Mouse (Mus musculus) limb, embryonic 12.5 days (tissue): ENCODE measurements around the gene Zfp346. TPM values are rescaled to one million over a fixed set of nuclear protein-coding genes. Genes with fewer than 3 reads are reported as not detected.

ENCODE experiments used
- ATAC-seq: fragments of 200-750 bp; cut with Nextera tagmentation; 2 replicates; pipeline ENCODE4 v1.8.0; 2017; ENCODE audit warnings: low read depth, moderate TSS enrichment; ENCODE audit not compliant: insufficient number of reproducible peaks, insufficient read depth, low FRiP score, low TSS enrichment
- H3K27ac ChIP-seq: fragments of 300-500 bp; sonication (generic); 2 replicates; pipeline ENCODE4 v1.5.1; 2016; ENCODE audit warnings: mild to moderate bottlenecking, moderate library complexity
- H3K27me3 ChIP-seq: fragments of 300-500 bp; sonication (generic); 2 replicates; pipeline ENCODE4 v1.6.1; 2016; ENCODE audit warnings: mild to moderate bottlenecking, moderate library complexity
- H3K36me3 ChIP-seq: fragments of 300-500 bp; sonication (generic); 2 replicates; pipeline ENCODE4 v1.6.1; 2016; ENCODE audit warnings: mild to moderate bottlenecking, moderate library complexity
- H3K4me1 ChIP-seq: fragments of 300-500 bp; sonication (generic); replicated peaks from 2 replicates; pipeline ENCODE4 v1.6.1; 2016
- H3K4me2 ChIP-seq: fragments of 300-500 bp; sonication (generic); 2 replicates; pipeline ENCODE4 v1.6.1; 2016; ENCODE audit warnings: mild to moderate bottlenecking, moderate library complexity
- H3K4me3 ChIP-seq: fragments of 300-500 bp; sonication (generic); replicated peaks from 2 replicates; pipeline ENCODE4 v1.5.1; 2016; ENCODE audit warnings: mild to moderate bottlenecking
- H3K9ac ChIP-seq: fragments of 300-500 bp; sonication (generic); replicated peaks from 2 replicates; pipeline ENCODE4 v1.6.1; 2016; ENCODE audit warnings: mild to moderate bottlenecking, moderate library complexity
- H3K9me3 ChIP-seq: fragments of 300-500 bp; sonication (generic); 2 replicates; pipeline ENCODE4 v1.6.1; 2016; ENCODE audit warnings: mild to moderate bottlenecking, moderate library complexity
- WGBS: fragments of 180-500 bp; shearing (Covaris S2); methylation state at CpG from one replicate; pipeline ENCODE4 v1.1.7; 2016; 5-methylcytosine and 5-hydroxymethylcytosine counted together
- polyA plus RNA-seq: library from polyadenylated mRNA; unstranded; fragments of >200 nt; fragmentation: Nextera tagmentation; extraction: Ambion mirVana; gene quantifications from 2 replicates; pipeline ENCODE4 v1.2.1, GENCODE M21; 2016

The Zfp346 gene
- polyA plus RNA-seq, 1 experiment from 2014 or later: 27.7 TPM

- no peaks in the 10 kb centered on the region for H3K36me3 ChIP-seq
- H3K4me3 ChIP-seq: no peak overlapping the region
- no peak for ATAC-seq
- H3K9ac ChIP-seq: no peak overlapping the region
- H3K27ac ChIP-seq: peak overlapping the region; percentile 64; the same call in 1 of the 2 replicates
- H3K4me2 ChIP-seq: peak overlapping the region; percentile 50
- peaks cover 21% of the 10 kb centered on the region for H3K4me1 ChIP-seq
- H3K9me3 ChIP-seq: no peaks in the 10 kb centered on the region
- 53% methylated on average over 7 of the region's 7 CpGs for WGBS
- no peaks in the 10 kb centered on the region; the same call in 1 of the 2 replicates for H3K27me3 ChIP-seq
Measured at GRCm38 (mm10) chr13:55172336-55172770, 67.2 kb downstream of the Zfp346 start.

GRCm38 (mm10) chr13:55174347-55174746, 69.2 kb downstream of the Zfp346 start:
- H3K4me3 ChIP-seq: no peak overlapping the region
- H3K27me3 ChIP-seq: no peaks in the 10 kb centered on the region; the same call in 1 of the 2 replicates
- no peaks in the 10 kb centered on the region for H3K9me3 ChIP-seq
- WGBS: 67% methylated on average over 11 of the region's 11 CpGs
- peaks cover 15% of the 10 kb centered on the region for H3K4me1 ChIP-seq
- ATAC-seq: no peak
- H3K27ac ChIP-seq: no peak overlapping the region; the same call in 1 of the 2 replicates
- no peaks in the 10 kb centered on the region for H3K36me3 ChIP-seq
- no peak overlapping the region for H3K9ac ChIP-seq
- H3K4me2 ChIP-seq: no peak overlapping the region

- ATAC-seq: no peak
- WGBS: 84% methylated on average over 6 of the region's 6 CpGs
Measured at GRCm38 (mm10) chr13:55176265-55176664, 71.2 kb downstream of the Zfp346 start.

GRCm38 (mm10) chr13:55177903-55178496, 72.9 kb downstream of the Zfp346 start:
- no peak overlapping the region for H3K4me3 ChIP-seq
- H3K27me3 ChIP-seq: no peaks in the 10 kb centered on the region
- H3K9me3 ChIP-seq: no peaks in the 10 kb centered on the region
- H3K4me1 ChIP-seq: no peaks in the 10 kb centered on the region
- no peaks in the 10 kb centered on the region for H3K36me3 ChIP-seq
- no peak overlapping the region for H3K4me2 ChIP-seq
- H3K27ac ChIP-seq: 0 out of 2 replicates have a peak overlapping the region, but pooled peaks have one; percentile 4
- 63% methylated on average over 4 of the region's 4 CpGs for WGBS
- no peak overlapping the region for H3K9ac ChIP-seq
- no peak for ATAC-seq

More at GRCm38 (mm10) chr13:55176265-55176664, 71.2 kb downstream of the Zfp346 start:
- Histone ChIP-seq H3K4me2 (no peak overlapping the region), H3K36me3 (no peaks in the 10 kb centered on the region), H3K9ac (no peak overlapping the region), H3K9me3 (no peaks in the 10 kb centered on the region), H3K27ac (no peak overlapping the region), H3K27me3 (no peaks in the 10 kb centered on the region; the same call in 1 of the 2 replicates), H3K4me1 (peaks cover 12% of the 10 kb centered on the region), H3K4me3 (no peak overlapping the region)

GRCm38 (mm10) chr13:55178556-55178955, 73.4 kb downstream of the Zfp346 start:
- Histone ChIP-seq H3K27ac (no peak overlapping the region), H3K9me3 (no peaks in the 10 kb centered on the region), H3K27me3 (no peaks in the 10 kb centered on the region), H3K4me3 (no peak overlapping the region), H3K36me3 (no peaks in the 10 kb centered on the region), H3K4me1 (no peaks in the 10 kb centered on the region), H3K9ac (no peak overlapping the region), H3K4me2 (no peak overlapping the region)
- no peak for ATAC-seq
- 41% methylated on average over 2 of the region's 2 CpGs for WGBS

- no peak for ATAC-seq
- Histone ChIP-seq H3K27me3 (no peaks in the 10 kb centered on the region), H3K27ac (no peak overlapping the region), H3K4me1 (no peaks in the 10 kb centered on the region), H3K9me3 (no peaks in the 10 kb centered on the region), H3K4me3 (no peak overlapping the region), H3K36me3 (no peaks in the 10 kb centered on the region), H3K9ac (no peak overlapping the region), H3K4me2 (no peak overlapping the region)
- 88% methylated on average over 3 of the region's 3 CpGs for WGBS
Measured at GRCm38 (mm10) chr13:55179591-55179990, 74.5 kb downstream of the Zfp346 start.

GRCm38 (mm10) chr13:55181786-55182172, 76.7 kb downstream of the Zfp346 start:
- Histone ChIP-seq H3K4me1 (no peaks in the 10 kb centered on the region), H3K9ac (peak overlapping the region; percentile 52), H3K9me3 (no peaks in the 10 kb centered on the region), H3K27ac (peak overlapping the region; percentile 83), H3K36me3 (no peaks in the 10 kb centered on the region), H3K4me3 (peak overlapping the region; percentile 38), H3K4me2 (peak overlapping the region; percentile 57), H3K27me3 (no peaks in the 10 kb centered on the region)
- no peak for ATAC-seq
- 77% methylated on average over 2 of the region's 2 CpGs for WGBS

- Histone ChIP-seq H3K27ac (peak overlapping the region; percentile 83), H3K9me3 (no peaks in the 10 kb centered on the region), H3K4me1 (no peaks in the 10 kb centered on the region), H3K27me3 (no peaks in the 10 kb centered on the region), H3K36me3 (no peaks in the 10 kb centered on the region), H3K4me2 (peak overlapping the region; percentile 57), H3K4me3 (peak overlapping the region; percentile 38), H3K9ac (peak overlapping the region; percentile 52)
- WGBS: 4% methylated on average over 23 of the region's 23 CpGs
- ATAC-seq: peak; percentile 70
Measured at GRCm38 (mm10) chr13:55182173-55182894, 77.2 kb downstream of the Zfp346 start.

GRCm38 (mm10) chr13:55183382-55183781, 78.3 kb downstream of the Zfp346 start:
- Histone ChIP-seq H3K36me3 (no peaks in the 10 kb centered on the region), H3K27ac (no peak overlapping the region), H3K9ac (no peak overlapping the region), H3K9me3 (no peaks in the 10 kb centered on the region), H3K4me2 (no peak overlapping the region), H3K4me3 (no peak overlapping the region), H3K27me3 (no peaks in the 10 kb centered on the region), H3K4me1 (no peaks in the 10 kb centered on the region)
- no peak for ATAC-seq
- 84% methylated on average over 6 of the region's 6 CpGs for whole genome bisulfite sequencing
